Mouse (Mus musculus) stomach, adult 2 months (tissue): ENCODE results near the gene Lsm10. TPM values are rescaled to one million over a fixed set of nuclear protein-coding genes. Genes with fewer than 3 reads are reported as not detected.

Experiments
- polyA plus RNA-seq: library from polyadenylated mRNA; depleted of rRNA; stranded (reverse); fragments of >200 nt; gene quantifications from 2 replicates; pipeline ENCODE4 v1.2.3, GENCODE M21; 2012; rRNA removed

Lsm10 gene
- 12.5 and 15.2 TPM in 2 replicates for polyA plus RNA-seq

DNA sequence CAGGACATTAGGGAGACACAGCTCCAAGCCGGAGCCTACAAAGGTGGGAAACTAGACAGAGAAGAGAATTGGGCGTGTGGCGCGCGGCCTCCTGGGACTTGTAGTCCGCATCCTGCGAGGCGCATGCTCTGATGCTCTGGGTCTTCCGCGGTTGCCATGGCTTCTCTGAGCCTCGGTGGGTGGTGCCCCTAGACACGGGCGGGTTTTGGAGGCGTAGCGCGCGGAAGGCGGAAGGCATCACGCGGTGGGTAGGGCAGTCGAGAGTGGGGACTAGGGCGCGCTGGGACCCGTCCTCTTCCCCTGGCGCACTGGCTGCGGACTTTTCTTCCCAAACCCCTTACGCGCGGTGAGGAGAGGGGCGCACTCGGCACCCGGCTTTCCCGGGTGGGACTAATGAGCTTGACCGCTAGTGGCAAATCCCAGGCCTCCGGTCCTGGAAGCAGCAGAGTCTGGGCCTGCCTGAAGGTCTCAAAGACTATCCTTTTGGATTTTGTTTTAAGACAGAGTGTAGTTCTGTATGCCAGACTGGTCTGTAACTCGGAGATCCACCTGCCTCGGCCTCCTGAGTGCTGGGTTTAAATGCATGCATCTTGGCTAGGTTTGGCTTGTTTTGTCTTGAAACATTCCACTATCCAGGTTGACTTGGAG, at the start of gene Lsm10:
Gene Lsm10, plus strand, starts transcription at position 160 of the 648 bp plus-strand sequence.

DNA sequence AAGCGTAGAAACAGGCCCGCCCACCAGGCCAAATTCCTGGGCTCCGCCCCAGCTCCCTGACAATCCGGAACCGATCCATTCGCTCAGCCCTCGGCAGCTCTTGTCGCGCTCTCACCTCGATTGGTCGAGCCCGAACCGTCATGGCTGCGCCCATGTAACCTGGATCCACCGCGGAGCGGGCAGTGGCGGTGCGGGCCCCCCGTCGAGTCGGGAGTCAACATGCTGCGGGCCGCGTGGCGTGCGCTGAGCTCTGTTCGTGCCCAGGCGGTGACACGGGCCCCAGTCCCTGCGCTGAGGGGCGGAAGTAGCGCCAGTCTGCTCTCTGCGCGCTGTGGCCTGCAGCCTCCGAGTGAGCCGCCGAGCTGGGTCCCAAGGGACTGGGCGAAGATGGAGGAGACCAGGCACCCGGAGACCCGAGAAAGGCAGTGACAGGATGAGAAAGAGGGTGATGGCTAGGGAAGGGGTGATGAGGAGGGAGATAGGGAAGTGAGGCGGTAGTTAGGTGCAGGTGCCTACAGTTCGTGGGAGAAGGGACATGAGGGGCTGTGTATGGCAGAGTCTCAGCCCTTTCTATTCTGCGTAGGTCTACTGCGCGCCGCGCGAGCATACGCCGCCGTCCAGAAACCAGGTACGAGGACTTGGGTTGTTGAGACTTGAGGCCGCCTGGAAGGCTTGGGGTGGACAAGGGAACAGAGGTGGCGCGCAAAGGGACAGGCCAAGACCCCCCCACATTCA, 49.4 kb upstream of the Lsm10 start, which contains the start of gene Mrps15:
Gene Mrps15, plus strand, starts transcription at position 75 of the 735 bp plus-strand sequence.

DNA sequence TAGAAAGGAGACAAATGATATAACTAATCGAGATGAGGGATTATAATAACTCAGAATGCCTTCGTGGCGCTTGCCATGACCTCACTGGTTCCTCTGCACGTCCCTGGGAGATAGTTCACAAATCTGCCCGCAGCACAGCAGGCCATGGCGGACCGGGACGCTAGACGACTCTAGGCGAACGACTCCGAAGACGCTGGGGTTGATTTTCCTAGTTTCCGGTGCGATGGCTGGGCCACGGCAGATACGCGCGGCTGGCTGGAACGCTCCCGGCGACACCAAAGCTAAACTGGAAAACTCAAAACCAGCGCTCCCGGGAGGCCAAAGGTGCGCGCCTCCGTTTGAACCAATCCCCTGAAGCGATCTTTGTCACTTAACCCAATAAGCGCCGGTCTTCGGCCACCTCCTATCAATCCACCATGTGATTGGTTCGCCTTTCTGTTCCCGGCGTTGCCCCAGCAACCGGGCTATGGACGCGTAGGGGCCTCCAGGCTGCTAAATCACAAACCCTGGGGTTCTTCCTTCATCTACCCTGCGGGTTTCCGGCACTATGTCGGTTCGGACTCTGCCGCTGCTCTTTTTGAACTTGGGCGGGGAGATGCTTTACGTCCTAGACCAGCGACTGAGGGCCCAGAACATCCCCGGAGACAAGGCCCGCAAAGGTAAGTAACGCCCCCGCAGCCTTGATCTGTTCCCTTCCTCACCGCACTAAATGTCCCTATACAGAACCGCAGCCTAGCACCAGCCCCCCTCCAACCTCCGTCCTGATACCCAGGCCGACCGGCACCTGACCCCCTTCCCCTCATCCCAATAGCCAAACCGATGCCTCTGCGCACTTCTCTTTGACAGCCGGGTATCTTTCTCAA, 38.1 kb upstream of the Lsm10 start, which contains the start of gene Oscp1:
Gene Oscp1, plus strand, starts transcription at position 432 of the 863 bp plus-strand sequence.

DNA sequence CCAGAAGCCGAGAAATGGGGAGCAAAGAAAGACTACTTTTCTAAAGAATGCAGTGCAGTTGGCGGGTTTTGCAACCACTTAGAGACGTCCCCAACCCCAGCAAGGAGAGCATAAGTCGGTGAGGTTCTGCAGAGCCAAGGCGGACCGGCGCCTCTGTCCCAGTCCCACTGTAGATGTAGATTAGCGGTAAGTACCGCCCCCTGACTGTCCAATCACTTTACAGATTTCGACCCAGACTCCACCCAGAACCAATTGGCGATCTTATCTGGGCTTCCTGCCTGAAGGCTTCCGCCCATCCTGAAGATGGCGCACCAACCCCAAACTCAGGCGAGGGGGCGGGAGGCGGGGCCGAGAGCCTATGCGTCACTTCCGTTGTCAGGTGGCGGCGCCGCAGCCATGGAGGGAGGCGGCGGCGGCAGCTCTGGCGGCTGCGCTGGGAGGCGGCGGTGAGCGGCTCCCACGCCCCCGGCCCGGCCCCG, 7.2 kb downstream of the Lsm10 start, which contains the start of gene Stk40:
Gene Stk40, plus strand, starts transcription at position 368 of the 479 bp plus-strand sequence.

DNA sequence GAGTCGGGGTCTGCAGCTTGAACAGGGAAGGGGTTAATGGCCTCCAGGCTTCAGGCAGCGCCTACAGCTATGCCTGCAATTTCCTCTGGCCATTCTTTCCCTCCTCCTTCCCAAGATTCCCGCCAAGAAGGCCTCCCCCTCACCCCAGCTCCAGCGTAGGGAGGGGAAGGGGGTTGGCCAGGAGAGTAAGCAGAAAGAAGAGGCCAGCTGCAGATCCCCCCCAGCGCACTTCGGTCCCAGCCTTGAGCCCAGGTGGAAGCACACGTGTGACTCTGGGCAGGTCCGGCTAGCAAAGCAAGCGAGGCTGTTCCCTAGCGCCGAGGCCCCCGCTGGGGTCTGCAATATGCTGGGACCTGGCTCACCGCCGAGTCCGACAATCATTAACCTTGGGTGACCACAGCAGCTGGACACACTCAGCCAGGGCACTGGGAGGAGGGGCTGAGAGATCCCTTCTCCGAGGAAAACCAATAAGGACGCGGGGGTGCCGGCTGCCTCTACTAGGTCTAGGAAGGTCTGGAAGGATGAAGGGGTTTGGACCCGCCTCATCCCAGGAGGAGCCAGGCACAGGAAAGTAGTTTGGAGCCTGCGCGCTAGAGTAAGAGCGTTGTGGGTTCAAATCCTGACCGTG, 51.2 kb downstream of the Lsm10 start, which contains the start of gene Eva1b:
Gene Eva1b, plus strand, starts transcription at position 212 of the 628 bp plus-strand sequence.

Other genes with a start within 250 kb of the Lsm10 start
- gene Csf3r, start 72.1 kb upstream of the Lsm10 start, polyA plus RNA-seq, result 0.68 and 1.0 TPM in 2 replicates
- gene Mrps15, start 49.7 kb upstream of the Lsm10 start, polyA plus RNA-seq, result 31.7 and 90.0 TPM in 2 replicates
- gene Oscp1, start 38.1 kb upstream of the Lsm10 start, polyA plus RNA-seq, result 0.17 and 0.31 TPM in 2 replicates
- gene Stk40, start 7.3 kb downstream of the Lsm10 start, polyA plus RNA-seq, result 15.4 and 21.0 TPM in 2 replicates
- gene Eva1b, start 51.1 kb downstream of the Lsm10 start, polyA plus RNA-seq, result 33.1 and 68.5 TPM in 2 replicates
- gene Sh3d21, start 66.9 kb downstream of the Lsm10 start, polyA plus RNA-seq, result 2.1 and 4.1 TPM in 2 replicates
- 9.9 and 15.7 TPM in 2 replicates for gene Thrap3, start 106.1 kb downstream of the Lsm10 start, polyA plus RNA-seq
- 37.2 and 66.6 TPM in 2 replicates for gene Map7d1, start 159.7 kb downstream of the Lsm10 start, polyA plus RNA-seq
- 7.2 and 9.1 TPM in 2 replicates for gene Trappc3, start 165.7 kb downstream of the Lsm10 start, polyA plus RNA-seq
- gene Col8a2, start 190.2 kb downstream of the Lsm10 start, polyA plus RNA-seq, result 1.4 and 2.1 TPM in 2 replicates
- gene Adprhl2, start 225.1 kb downstream of the Lsm10 start, polyA plus RNA-seq, result 19.3 and 23.9 TPM in 2 replicates
- 0.98 and 1.5 TPM in 2 replicates for gene Tekt2, start 229.1 kb downstream of the Lsm10 start, polyA plus RNA-seq